In genomic region chr5:125073896-125074295, GRCm38 (mm10) we compare ENCODE assay signal across 13 mouse cellular contexts.
DNase-seq lines count a peak whose midpoint lies in the region; ATAC-seq lines count a peak whose summit lies in the region.
"Had no signal": no experiment of that assay in that cellular context is flagged by ENCODE, and none has a peak within 500 bp of the region (broad histone marks: within the 10 kb centered on the region; RNA-seq: fewer than 3 reads in every experiment).

No protein-coding gene starts in this region.

- no peaks in the 10 kb centered on the region for H3K9me3 ChIP-seq in heart, embryonic 12.5 days (replicated peaks)
- no peaks in the 10 kb centered on the region for H3K9me3 ChIP-seq in midbrain, embryonic 12.5 days
- no peaks in the 10 kb centered on the region for H3K9me3 ChIP-seq in midbrain, embryonic 13.5 days

- no peak overlapping the region for H3K4me3 ChIP-seq in heart, embryonic 12.5 days
- no peak overlapping the region for H3K4me3 ChIP-seq in midbrain, embryonic 12.5 days
- no peak overlapping the region for H3K4me3 ChIP-seq in midbrain, embryonic 13.5 days (replicated peaks)
- H3K4me3 ChIP-seq: erythroblast, embryonic 14.5 days had no signal

- no peak overlapping the region for H3K4me2 ChIP-seq in heart, embryonic 12.5 days
- H3K4me2 ChIP-seq in midbrain, embryonic 12.5 days (replicated peaks): no peak overlapping the region
- no peak overlapping the region for H3K4me2 ChIP-seq in midbrain, embryonic 13.5 days (replicated peaks)

- no peaks in the 10 kb centered on the region for H3K27me3 ChIP-seq in heart, embryonic 12.5 days (replicated peaks)
- H3K27me3 ChIP-seq in midbrain, embryonic 12.5 days: no peaks in the 10 kb centered on the region
- no peaks in the 10 kb centered on the region for H3K27me3 ChIP-seq in midbrain, embryonic 13.5 days

- peaks cover 81% of the 10 kb centered on the region for H3K4me1 ChIP-seq in heart, embryonic 12.5 days (replicated peaks)
- peaks cover 16% of the 10 kb centered on the region for H3K4me1 ChIP-seq in midbrain, embryonic 12.5 days
- peaks cover 25% of the 10 kb centered on the region for H3K4me1 ChIP-seq in midbrain, embryonic 13.5 days (replicated peaks)

- DNase-seq in heart, adult 18-20 months: no peak
- DNase-seq in NIH3T3 (ENCODE audit: low read depth): peak; percentile 31
- no peak for DNase-seq in retina, embryonic 14.5 days (ENCODE audit: low spot score)
- no peak for DNase-seq in embryo, embryonic 9.5 days (ENCODE audit: extremely low spot score)
- DNase-seq: cerebellum, adult 8-10 months; heart, postnatal 10 days; right cerebral cortex, postnatal 14 days had no signal

- no peak overlapping the region for H3K9ac ChIP-seq in heart, embryonic 12.5 days
- no peak overlapping the region for H3K9ac ChIP-seq in midbrain, embryonic 12.5 days (replicated peaks)
- no peak overlapping the region for H3K9ac ChIP-seq in midbrain, embryonic 13.5 days (replicated peaks)
- H3K9ac ChIP-seq: liver, embryonic 14.5 days had no signal

- no peak for ATAC-seq in heart, embryonic 12.5 days (ENCODE audit: insufficient number of reproducible peaks, low FRiP score)
- no peak for ATAC-seq in midbrain, embryonic 12.5 days (ENCODE audit: low FRiP score, low read depth)
- ATAC-seq in midbrain, embryonic 13.5 days: no peak
- ATAC-seq: hindbrain, embryonic 16.5 days had no signal

- WGBS in heart, embryonic 12.5 days: 84% methylated on average over 8 of the region's 8 CpGs
- 96% methylated on average over 8 of the region's 8 CpGs for WGBS in midbrain, embryonic 12.5 days
- WGBS in midbrain, embryonic 13.5 days: 93% methylated on average over 8 of the region's 8 CpGs

- 0 out of 2 replicates have a peak overlapping the region, but pooled peaks have one; percentile 41 for H3K27ac ChIP-seq in heart, embryonic 12.5 days (ENCODE audit: poor library complexity, severe bottlenecking)
- H3K27ac ChIP-seq in midbrain, embryonic 12.5 days (replicated peaks): 0 out of 2 replicates have a peak overlapping the region, but pooled peaks have one; percentile 4
- no peak overlapping the region for H3K27ac ChIP-seq in midbrain, embryonic 13.5 days
- H3K27ac ChIP-seq: liver, embryonic 14.5 days had no signal

- H3K36me3 ChIP-seq in heart, embryonic 12.5 days: peaks cover 48% of the 10 kb centered on the region
- peaks cover 52% of the 10 kb centered on the region for H3K36me3 ChIP-seq in midbrain, embryonic 12.5 days
- H3K36me3 ChIP-seq in midbrain, embryonic 13.5 days: peaks cover 33% of the 10 kb centered on the region
